Mouse (Mus musculus): ENCODE data around the gene Evi5l. TPM values are rescaled to one million over a fixed set of nuclear protein-coding genes. Genes with fewer than 3 reads are reported as not detected.

The Evi5l gene
- polyA plus RNA-seq, 1 experiment, result 29.1 TPM

DNA sequence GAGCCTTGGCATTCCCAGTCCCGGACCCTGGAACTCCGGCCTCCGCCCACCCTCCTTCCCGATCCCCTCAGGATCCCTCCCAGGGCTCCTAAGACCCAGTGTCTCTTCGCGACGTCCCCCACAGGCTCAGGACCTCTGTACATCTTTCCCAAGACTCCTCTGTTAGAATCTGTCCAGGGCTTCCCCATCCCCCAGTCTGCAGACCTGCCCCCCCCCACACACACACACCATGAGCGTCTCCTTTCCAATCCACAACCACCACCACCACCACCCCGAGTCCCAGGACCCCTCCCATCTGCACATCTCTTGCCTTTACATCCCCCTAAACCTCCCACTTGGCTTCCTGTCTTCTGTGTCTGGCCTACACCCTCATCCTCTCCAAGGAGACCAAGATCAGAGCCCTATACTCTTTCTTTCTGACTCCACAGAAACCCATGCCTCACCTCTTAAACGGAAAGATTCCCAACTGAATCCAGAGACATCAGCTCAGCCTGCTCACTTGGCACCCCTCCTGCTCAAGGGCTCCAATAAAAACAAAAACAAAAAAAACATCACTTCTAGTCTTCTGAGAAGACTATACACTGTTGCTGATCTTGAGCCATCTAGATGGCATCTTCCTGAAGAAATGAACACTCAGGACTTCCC lies 636 bp downstream of the Evi5l start:
- WGBS, result 9% methylated on average over 10 of the region's 10 CpGs
- DNase-seq, result no peak
- Histone ChIP-seq H3K4me3 (replicated peaks; ENCODE audit: extremely low read depth, low read depth, low read length) (peak overlapping the region; percentile 90), H3K4me1 (ENCODE audit: control insufficient read depth, insufficient read depth, low read length) (no peaks in the 10 kb centered on the region; the same call in 1 of the 2 replicates)
- TF ChIP-seq CTCF (IDR thresholded peaks at IDR 0.05; ENCODE audit: insufficient read depth, low read length) (no peak), POLR2A (IDR thresholded peaks at IDR 0.05; ENCODE audit: borderline replicate concordance, extremely low read depth, low read depth, low read length) (no peak)

DNA sequence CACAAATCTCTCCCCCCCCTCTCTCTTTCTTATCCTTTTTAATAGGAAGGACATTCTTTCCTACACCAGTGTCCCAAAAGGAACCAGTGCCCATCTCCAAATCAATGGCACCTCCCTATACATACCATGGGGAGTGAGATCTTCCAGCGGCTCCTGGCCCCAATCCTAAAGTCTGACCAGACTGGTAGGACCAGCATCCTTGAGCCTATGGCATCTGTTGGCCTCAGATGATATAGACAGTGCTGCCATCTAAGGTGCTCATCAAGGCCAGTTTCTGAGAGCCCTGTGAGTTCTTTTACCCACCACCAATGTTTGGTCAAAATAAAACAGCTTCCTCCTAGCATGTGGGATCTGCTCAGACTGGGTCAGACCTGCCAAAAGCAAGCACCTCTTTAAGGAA lies 1.6 kb downstream of the Evi5l start:
- TF ChIP-seq CTCF (IDR thresholded peaks at IDR 0.05; ENCODE audit: insufficient read depth, low read length), result no peak
- no peak for TF ChIP-seq POLR2A (IDR thresholded peaks at IDR 0.05; ENCODE audit: borderline replicate concordance, extremely low read depth, low read depth, low read length)
- H3K4me3 ChIP-seq (replicated peaks; ENCODE audit: extremely low read depth, low read depth, low read length), result no peak overlapping the region
- no peaks in the 10 kb centered on the region; the same call in 1 of the 2 replicates for H3K4me1 ChIP-seq (ENCODE audit: control insufficient read depth, insufficient read depth, low read length)
- DNase-seq, result no peak
- WGBS, result 97% methylated on average over 1 of the region's 1 CpGs

DNA sequence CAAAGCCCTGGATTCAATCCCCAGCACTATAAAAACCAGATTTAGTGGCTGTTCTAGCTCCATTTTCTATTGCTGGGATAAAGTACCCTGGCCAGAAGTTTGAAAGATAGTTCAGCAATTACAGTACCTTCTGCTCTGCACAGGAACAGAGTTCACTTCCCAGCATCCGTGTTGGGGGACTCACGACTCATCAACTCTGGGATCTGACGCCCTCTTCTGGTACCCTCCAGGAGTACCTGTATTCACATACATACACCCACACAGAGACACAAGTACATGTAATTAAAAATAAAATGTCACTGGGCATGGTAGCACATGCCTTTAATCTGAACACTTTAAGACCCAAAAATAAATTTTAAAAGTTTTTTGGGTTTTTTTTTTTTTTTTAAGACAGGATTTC lies 6.1 kb downstream of the Evi5l start:
- Histone ChIP-seq H3K4me3 (replicated peaks; ENCODE audit: extremely low read depth, low read depth, low read length) (no peak overlapping the region), H3K4me1 (ENCODE audit: control insufficient read depth, insufficient read depth, low read length) (no peaks in the 10 kb centered on the region; the same call in 1 of the 2 replicates)
- whole genome bisulfite sequencing, result 81% methylated on average over 3 of the region's 3 CpGs
- DNase-seq, result no peak
- TF ChIP-seq CTCF (IDR thresholded peaks at IDR 0.05; ENCODE audit: insufficient read depth, low read length) (no peak), POLR2A (IDR thresholded peaks at IDR 0.05; ENCODE audit: borderline replicate concordance, extremely low read depth, low read depth, low read length) (no peak)

DNA sequence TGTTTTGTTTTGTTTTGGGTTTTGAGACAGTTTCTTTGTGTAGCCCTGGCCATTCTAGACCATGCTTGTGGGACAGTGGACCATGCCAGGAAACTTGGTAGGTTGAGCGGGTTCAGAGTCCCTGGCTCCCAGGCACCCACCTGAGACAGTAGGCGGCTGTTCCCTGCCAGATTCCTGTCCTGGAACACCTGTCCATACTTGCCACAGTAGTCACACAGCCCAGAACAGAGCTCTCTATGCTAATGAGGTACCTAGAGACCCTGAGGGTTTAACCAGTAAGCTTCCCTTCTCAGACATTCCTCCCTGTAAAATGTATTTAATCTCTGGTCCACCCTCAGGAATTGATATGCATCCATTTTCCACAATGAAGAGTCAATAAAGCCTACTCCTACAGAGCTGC lies 7.7 kb downstream of the Evi5l start:
- DNase-seq, result no peak
- Histone ChIP-seq H3K4me1 (ENCODE audit: control insufficient read depth, insufficient read depth, low read length) (no peaks in the 10 kb centered on the region; the same call in 1 of the 2 replicates), H3K4me3 (replicated peaks; ENCODE audit: extremely low read depth, low read depth, low read length) (no peak overlapping the region)
- 91% methylated on average over 2 of the region's 2 CpGs for WGBS
- no peak for TF ChIP-seq CTCF (IDR thresholded peaks at IDR 0.05; ENCODE audit: insufficient read depth, low read length)
- TF ChIP-seq POLR2A (IDR thresholded peaks at IDR 0.05; ENCODE audit: borderline replicate concordance, extremely low read depth, low read depth, low read length), result no peak

DNA sequence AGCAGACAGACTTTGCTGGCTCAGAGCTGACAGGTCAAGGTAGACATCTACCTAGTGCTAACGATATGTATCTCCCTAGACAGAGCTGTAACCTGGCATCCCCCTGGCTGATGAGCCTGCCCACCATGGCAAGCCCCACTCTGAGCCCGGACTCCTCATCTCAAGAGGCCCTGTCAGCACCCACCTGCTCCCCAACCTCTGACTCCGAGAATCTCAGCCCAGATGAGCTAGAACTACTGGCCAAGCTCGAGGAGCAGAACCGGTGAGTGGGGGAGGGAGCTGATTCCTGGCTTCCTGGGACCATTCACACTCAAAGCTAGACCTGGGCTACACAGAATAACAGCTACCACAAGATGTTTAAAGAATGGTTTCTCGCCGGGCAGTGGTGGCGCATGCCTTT lies 17.0 kb downstream of the Evi5l start:
- Histone ChIP-seq H3K4me1 (ENCODE audit: control insufficient read depth, insufficient read depth, low read length) (no peaks in the 10 kb centered on the region), H3K4me3 (replicated peaks; ENCODE audit: extremely low read depth, low read depth, low read length) (no peak overlapping the region)
- WGBS, result 86% methylated on average over 8 of the region's 8 CpGs
- no peak for DNase-seq
- TF ChIP-seq POLR2A (IDR thresholded peaks at IDR 0.05; ENCODE audit: borderline replicate concordance, extremely low read depth, low read depth, low read length) (no peak), CTCF (IDR thresholded peaks at IDR 0.05; ENCODE audit: insufficient read depth, low read length) (no peak)

DNA sequence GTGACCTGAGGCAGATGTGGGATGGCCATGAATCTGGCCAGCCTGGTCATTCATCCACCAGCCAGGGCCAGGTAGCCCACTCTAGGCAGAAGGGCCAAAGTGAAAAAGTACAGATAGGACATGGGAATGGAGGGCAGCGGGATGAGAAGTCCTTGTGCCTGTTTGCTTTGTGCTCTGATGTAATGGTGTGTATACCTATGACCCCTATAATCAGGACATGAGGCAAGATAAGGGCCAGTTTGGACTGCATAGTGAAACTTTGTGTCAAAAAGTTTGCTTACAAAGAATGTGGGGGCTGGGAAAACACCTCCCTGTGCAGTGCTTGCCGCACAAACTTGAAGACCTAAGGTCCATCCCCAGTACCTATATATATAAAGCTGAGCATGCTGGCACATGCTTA lies 19.8 kb downstream of the Evi5l start:
- Histone ChIP-seq H3K4me1 (ENCODE audit: control insufficient read depth, insufficient read depth, low read length) (no peaks in the 10 kb centered on the region), H3K4me3 (replicated peaks; ENCODE audit: extremely low read depth, low read depth, low read length) (no peak overlapping the region)
- WGBS, result 82% methylated on average over 2 of the region's 2 CpGs
- DNase-seq, result no peak
- TF ChIP-seq CTCF (IDR thresholded peaks at IDR 0.05; ENCODE audit: insufficient read depth, low read length) (no peak), POLR2A (IDR thresholded peaks at IDR 0.05; ENCODE audit: borderline replicate concordance, extremely low read depth, low read depth, low read length) (no peak)

DNA sequence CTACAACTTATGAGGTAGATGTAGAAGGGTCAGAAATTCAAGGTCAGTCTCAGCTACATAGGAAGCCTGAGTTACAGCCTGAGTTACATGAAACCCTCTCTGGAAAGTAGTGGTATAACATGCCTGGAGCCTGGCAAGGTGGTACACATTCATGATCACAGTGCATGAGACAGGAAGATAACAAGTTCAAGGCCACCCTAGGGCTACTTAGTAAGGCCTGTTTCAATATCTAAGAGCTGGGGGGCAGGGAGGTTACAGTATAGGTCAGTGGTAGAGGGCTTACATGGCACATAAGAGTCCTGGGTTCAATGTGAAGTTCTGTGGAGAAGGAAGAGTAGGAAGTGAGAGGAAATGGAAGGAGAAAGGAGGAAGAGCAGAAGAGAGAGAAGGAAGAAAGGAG lies 22.2 kb downstream of the Evi5l start:
- TF ChIP-seq POLR2A (IDR thresholded peaks at IDR 0.05; ENCODE audit: borderline replicate concordance, extremely low read depth, low read depth, low read length) (no peak), CTCF (IDR thresholded peaks at IDR 0.05; ENCODE audit: insufficient read depth, low read length) (no peak)
- Histone ChIP-seq H3K4me1 (ENCODE audit: control insufficient read depth, insufficient read depth, low read length) (peaks cover 5% of the 10 kb centered on the region; the same call in 1 of the 2 replicates), H3K4me3 (replicated peaks; ENCODE audit: extremely low read depth, low read depth, low read length) (no peak overlapping the region)
- DNase-seq, result no peak

DNA sequence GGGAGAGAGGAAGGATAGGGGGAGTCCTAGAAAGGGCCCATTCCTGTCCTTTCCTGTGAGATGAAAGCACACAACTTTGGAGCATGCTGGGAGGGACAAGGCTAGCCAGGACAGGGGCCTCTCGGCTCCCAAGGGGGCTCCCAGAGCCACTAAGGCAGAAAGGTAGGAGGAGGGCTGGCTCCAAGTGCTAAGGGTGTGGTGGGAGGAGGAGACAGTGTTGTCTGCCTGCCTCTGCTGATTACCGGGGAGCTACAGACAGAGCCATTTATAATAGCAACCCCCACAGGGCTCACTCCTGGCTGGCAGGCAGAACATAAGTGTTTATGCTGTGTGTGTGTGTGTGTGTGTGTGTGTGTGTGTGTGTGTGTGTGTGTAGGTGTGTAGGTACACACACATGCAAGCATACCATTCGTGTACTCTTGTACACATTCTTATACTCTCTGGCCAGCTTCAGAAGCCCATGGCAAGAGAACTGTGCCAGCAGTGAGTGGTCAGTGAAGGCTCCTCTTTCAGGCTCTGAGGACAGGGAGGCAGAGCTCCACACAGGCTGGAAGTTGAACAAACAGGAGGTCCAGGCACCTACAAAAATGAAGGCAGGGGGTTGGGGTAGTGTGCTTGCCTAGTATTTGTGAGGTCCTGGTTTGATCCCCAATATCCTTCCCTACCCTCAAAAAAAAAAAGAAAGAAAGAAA lies 22.8 kb downstream of the Evi5l start:
- TF ChIP-seq POLR2A (IDR thresholded peaks at IDR 0.05; ENCODE audit: borderline replicate concordance, extremely low read depth, low read depth, low read length) (no peak), CTCF (IDR thresholded peaks at IDR 0.05; ENCODE audit: insufficient read depth, low read length) (no peak)
- no peak for DNase-seq
- Histone ChIP-seq H3K4me3 (replicated peaks; ENCODE audit: extremely low read depth, low read depth, low read length) (no peak overlapping the region), H3K4me1 (ENCODE audit: control insufficient read depth, insufficient read depth, low read length) (peaks cover 5% of the 10 kb centered on the region; the same call in 1 of the 2 replicates)
- WGBS, result 42% methylated on average over 3 of the region's 3 CpGs

DNA sequence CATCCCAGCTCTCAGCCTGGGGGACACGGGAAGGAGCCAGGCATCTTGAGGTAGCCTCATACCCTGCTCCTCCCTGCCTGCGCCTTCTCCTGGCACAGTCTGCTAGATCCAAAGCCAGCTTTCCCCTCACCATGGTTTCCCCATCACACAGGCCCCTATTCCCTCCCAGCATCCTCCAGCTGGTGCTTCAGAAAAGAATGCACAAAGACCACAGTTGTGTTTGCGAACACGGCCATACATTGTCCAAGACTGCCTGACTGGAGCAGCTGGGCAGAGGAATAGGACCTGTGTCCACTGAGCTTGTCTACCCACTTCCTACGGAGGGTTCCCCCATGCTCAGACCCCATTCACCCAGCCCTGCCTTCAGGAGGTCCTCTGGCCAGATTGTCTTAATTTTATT lies 25.9 kb downstream of the Evi5l start:
- no peak for DNase-seq
- H3K4me3 ChIP-seq (replicated peaks; ENCODE audit: extremely low read depth, low read depth, low read length), result no peak overlapping the region
- H3K4me1 ChIP-seq (ENCODE audit: control insufficient read depth, insufficient read depth, low read length), result peaks cover 5% of the 10 kb centered on the region; the same call in 1 of the 2 replicates
- 74% methylated on average over 5 of the region's 5 CpGs for WGBS
- TF ChIP-seq POLR2A (IDR thresholded peaks at IDR 0.05; ENCODE audit: borderline replicate concordance, extremely low read depth, low read depth, low read length) (no peak), CTCF (IDR thresholded peaks at IDR 0.05; ENCODE audit: insufficient read depth, low read length) (no peak)

All from lung, adult 2 months (tissue).